Mouse (Mus musculus) stomach, embryonic 14.5 days (tissue): Measurements from ENCODE around the gene Manf. TPM values are rescaled to one million over a fixed set of nuclear protein-coding genes. Genes with fewer than 3 reads are reported as not detected.

ENCODE experiments used
- ATAC-seq: fragments of 200-750 bp; cut with Nextera tagmentation; 2 replicates; pipeline ENCODE4 v1.8.0; 2017; ENCODE audit warnings: low read depth, moderate TSS enrichment; ENCODE audit not compliant: insufficient number of reproducible peaks, insufficient read depth, low FRiP score
- H3K27ac ChIP-seq: fragments of 300-500 bp; sonication (generic); 2 replicates; pipeline ENCODE4 v1.5.1; 2014; ENCODE audit warnings: mild to moderate bottlenecking, low read length, moderate library complexity, mixed read lengths
- H3K27me3 ChIP-seq: fragments of 300-500 bp; sonication (generic); 2 replicates; pipeline ENCODE4 v1.6.1; 2014; ENCODE audit warnings: low read length, control low read depth, mixed read lengths; ENCODE audit not compliant: control insufficient read depth, insufficient read depth
- H3K36me3 ChIP-seq: fragments of 300-500 bp; sonication (generic); 2 replicates; pipeline ENCODE4 v1.6.1; 2014; ENCODE audit warnings: mild to moderate bottlenecking, control low read depth, low read length, moderate library complexity, mixed read lengths; ENCODE audit not compliant: control insufficient read depth, insufficient read depth
- H3K4me1 ChIP-seq: fragments of 300-500 bp; sonication (generic); 2 replicates; pipeline ENCODE4 v1.6.1; 2014; ENCODE audit warnings: low read length, control low read depth, mixed read lengths; ENCODE audit not compliant: control insufficient read depth, insufficient read depth
- H3K4me2 ChIP-seq: fragments of 300-500 bp; sonication (generic); replicated peaks from 2 replicates; pipeline ENCODE4 v1.6.1; 2014; ENCODE audit warnings: low read depth, low read length, control low read depth
- H3K4me3 ChIP-seq: fragments of 300-500 bp; sonication (generic); 2 replicates; pipeline ENCODE4 v1.5.1; 2014; ENCODE audit warnings: low read depth, low read length, control low read depth
- H3K9ac ChIP-seq: fragments of 300-500 bp; sonication (generic); replicated peaks from 2 replicates; pipeline ENCODE4 v1.6.1; 2014; ENCODE audit warnings: low read depth, mild to moderate bottlenecking, control low read depth, low read length, moderate library complexity, mixed read lengths
- H3K9me3 ChIP-seq: fragments of 300-500 bp; sonication (generic); 2 replicates; pipeline ENCODE4 v1.6.1; 2016; ENCODE audit warnings: low read depth, low read length, control low read depth; ENCODE audit not compliant: control insufficient read depth
- WGBS: fragments of 180-500 bp; shearing (Covaris S2); extraction: QIAGEN DNeasy Blood & Tissue Kit; methylation state at CpG from one replicate; pipeline ENCODE4 v1.1.7; 2014; 5-methylcytosine and 5-hydroxymethylcytosine counted together
- polyA plus RNA-seq: library from polyadenylated mRNA; unstranded; fragments of >200 nt; fragmentation: Nextera tagmentation; extraction: Ambion mirVana; gene quantifications from 2 replicates; pipeline ENCODE4 v1.2.1, GENCODE M21; 2014

Manf gene
- polyA plus RNA-seq, 1 experiment from 2014 or later = 185 TPM

- peaks cover 26% of the 10 kb centered on the region for H3K36me3 ChIP-seq
- 98% methylated on average over 3 of the region's 3 CpGs for WGBS
- peaks cover 35% of the 10 kb centered on the region for H3K4me1 ChIP-seq
- H3K4me3 ChIP-seq = no peak overlapping the region
- H3K4me2 ChIP-seq = no peak overlapping the region
- H3K27ac ChIP-seq = no peak overlapping the region
- H3K9ac ChIP-seq = no peak overlapping the region
- ATAC-seq = no peak
- no peaks in the 10 kb centered on the region for H3K9me3 ChIP-seq
- no peaks in the 10 kb centered on the region for H3K27me3 ChIP-seq
Measured at GRCm38 (mm10) chr9:106888346-106888745, 3.4 kb downstream of the Manf start.

DNA sequence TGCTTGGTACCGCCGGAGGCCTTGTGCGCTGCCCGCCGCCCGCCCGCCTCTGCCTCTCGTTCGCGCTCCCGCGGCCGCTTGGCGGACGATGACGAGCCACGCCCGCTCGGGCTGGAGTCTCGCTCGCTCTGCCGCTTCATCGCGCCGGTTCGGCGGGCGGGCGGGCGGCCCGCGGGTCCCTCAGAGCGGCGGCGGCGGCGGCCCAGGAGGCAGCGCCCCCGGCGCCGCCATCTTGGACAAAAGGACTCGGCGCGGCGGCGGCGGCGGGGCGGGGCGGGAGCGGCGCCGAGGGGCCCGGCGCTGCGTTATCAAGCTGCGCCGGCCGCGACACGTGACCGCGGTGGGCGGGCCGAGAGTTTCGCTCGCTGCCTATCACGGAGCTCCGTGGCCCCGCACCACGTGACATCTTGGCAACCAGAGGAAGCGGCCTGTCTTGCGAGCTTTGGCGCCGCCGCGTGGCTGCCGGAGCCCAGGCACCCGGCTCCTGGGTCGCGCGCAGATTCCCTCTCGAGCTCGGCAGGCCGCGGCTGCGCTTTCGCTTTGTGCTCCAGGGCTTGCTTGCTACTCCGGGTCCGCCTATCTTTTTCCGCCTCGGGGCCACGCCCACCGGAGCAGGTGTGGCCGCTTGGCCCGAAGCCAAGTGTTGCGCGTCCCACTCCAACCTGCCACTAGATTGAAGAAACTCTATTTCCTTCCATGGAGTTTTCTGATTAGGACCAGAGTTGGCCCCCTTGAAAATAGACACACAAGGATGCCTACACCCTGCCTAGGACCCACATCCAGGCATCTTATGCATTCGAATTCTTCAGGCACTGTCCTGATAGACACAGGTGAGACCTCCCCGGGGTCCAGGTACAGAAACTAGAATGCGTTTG, 4.7 kb downstream of the Manf start, which contains the start of gene Rbm15b:
TSS of gene Rbm15b (minus strand) at position 601 of the 875 bp plus-strand sequence.
- Histone ChIP-seq H3K27ac (peak within 1 kb of the TSS; percentile 87), H3K4me2 (peak within 1 kb of the TSS; percentile 99), H3K27me3 (no peaks in the 10 kb centered on the region), H3K36me3 (peaks cover 38% of the 10 kb centered on the region), H3K4me3 (peak within 1 kb of the TSS; percentile 87), H3K9me3 (no peaks in the 10 kb centered on the region), H3K9ac (peak within 1 kb of the TSS; percentile 95), H3K4me1 (peaks cover 38% of the 10 kb centered on the region)
- WGBS = 2% methylated on average over 88 of the region's 101 CpGs
- peak; percentile 71 for ATAC-seq

DNA sequence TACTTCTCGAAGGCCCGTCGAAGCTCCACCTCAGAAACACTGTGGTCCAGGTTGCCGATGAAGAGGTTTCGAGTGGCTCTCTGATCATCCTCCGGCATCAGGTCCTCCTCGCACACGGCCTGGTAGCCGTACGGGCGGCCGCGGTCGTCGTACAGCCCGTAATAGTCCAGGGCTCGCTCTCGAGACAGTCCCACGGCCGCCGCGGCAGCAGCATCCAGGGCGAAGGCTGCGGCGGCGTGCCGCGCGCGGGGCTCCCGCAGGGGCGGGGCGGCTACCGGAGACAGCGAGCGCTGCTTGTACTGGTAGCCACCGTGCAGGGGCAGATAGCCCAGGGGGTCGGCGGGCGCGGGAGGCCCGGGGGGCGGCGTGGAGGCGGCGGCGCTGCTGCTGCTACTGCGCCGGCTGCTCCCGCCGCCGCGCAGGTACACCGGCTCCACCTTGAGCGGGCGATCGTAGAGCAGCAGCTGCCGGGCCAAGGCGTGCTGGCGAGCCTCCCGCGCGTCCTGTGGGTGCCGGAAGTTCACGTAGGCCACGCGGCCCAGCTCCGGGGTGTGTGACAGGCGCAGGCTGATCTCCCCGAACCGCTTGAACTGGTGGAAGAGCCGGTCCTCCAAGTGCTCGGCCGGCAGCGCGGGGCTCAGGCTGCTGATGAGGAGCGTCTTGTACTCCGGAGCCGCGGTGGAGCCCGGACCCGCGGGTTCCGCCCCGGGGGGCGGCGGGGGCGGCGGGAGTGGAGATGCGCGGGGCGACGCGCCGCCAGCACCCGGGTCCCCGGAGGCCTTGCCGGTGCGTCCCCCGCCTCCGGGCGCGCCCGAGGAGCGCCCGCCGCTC, 5.7 kb downstream of the Manf start:
- H3K9ac ChIP-seq = peak overlapping the region; percentile 95
- peak overlapping the region; percentile 87 for H3K4me3 ChIP-seq
- peak overlapping the region; percentile 99 for H3K4me2 ChIP-seq
- H3K27me3 ChIP-seq = no peaks in the 10 kb centered on the region
- peaks cover 38% of the 10 kb centered on the region for H3K4me1 ChIP-seq
- WGBS = under 1% methylated on average over 85 of the region's 107 CpGs
- H3K27ac ChIP-seq = peak overlapping the region; percentile 87
- peak; percentile 15; the same call in 1 of the 2 replicates for ATAC-seq
- peaks cover 43% of the 10 kb centered on the region for H3K36me3 ChIP-seq
- H3K9me3 ChIP-seq = no peaks in the 10 kb centered on the region

- H3K27ac ChIP-seq = no peak overlapping the region
- peaks cover 43% of the 10 kb centered on the region for H3K36me3 ChIP-seq
- H3K4me3 ChIP-seq = peak overlapping the region; percentile 87
- H3K9ac ChIP-seq = peak overlapping the region; percentile 95
- peak overlapping the region; percentile 99 for H3K4me2 ChIP-seq
- peaks cover 31% of the 10 kb centered on the region for H3K4me1 ChIP-seq
- WGBS = 12% methylated on average over 44 of the region's 44 CpGs
- no peaks in the 10 kb centered on the region for H3K27me3 ChIP-seq
- no peak for ATAC-seq
- H3K9me3 ChIP-seq = no peaks in the 10 kb centered on the region
Measured at GRCm38 (mm10) chr9:106884996-106885900, 6.5 kb downstream of the Manf start.

GRCm38 (mm10) chr9:106884306-106884705, 7.5 kb downstream of the Manf start:
- peaks cover 27% of the 10 kb centered on the region for H3K4me1 ChIP-seq
- no peaks in the 10 kb centered on the region for H3K9me3 ChIP-seq
- no peaks in the 10 kb centered on the region for H3K27me3 ChIP-seq
- 21% methylated on average over 16 of the region's 16 CpGs for whole genome bisulfite sequencing
- peaks cover 40% of the 10 kb centered on the region for H3K36me3 ChIP-seq
- no peak for ATAC-seq
- no peak overlapping the region for H3K27ac ChIP-seq
- H3K4me2 ChIP-seq = peak overlapping the region; percentile 99
- peak overlapping the region; percentile 34; the same call in 1 of the 2 replicates for H3K9ac ChIP-seq
- peak overlapping the region; percentile 87 for H3K4me3 ChIP-seq

DNA sequence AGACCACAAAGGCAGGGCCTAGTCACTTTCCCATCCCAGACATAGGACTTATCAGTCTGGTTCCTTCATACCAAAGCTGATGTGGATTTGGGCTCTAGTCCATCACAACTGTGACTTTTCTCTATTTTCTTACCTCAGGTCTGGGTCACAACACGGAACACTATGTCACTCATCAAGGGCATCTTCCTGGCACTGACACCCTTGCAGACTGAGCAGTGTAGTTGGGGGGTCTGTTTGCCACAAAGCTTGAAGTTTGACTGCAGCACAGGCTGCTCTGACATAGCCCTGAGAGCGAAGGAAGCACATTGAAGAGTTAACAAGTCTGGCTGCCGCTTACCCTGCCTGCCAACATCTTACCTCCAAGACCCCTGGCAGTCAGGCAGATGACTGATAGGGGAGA, 8.7 kb downstream of the Manf start:
- peaks cover 35% of the 10 kb centered on the region for H3K36me3 ChIP-seq
- no peak overlapping the region for H3K9ac ChIP-seq
- no peaks in the 10 kb centered on the region for H3K9me3 ChIP-seq
- no peak overlapping the region for H3K27ac ChIP-seq
- no peak overlapping the region for H3K4me3 ChIP-seq
- H3K4me2 ChIP-seq = no peak overlapping the region
- no peak for ATAC-seq
- no peaks in the 10 kb centered on the region for H3K27me3 ChIP-seq
- WGBS = 64% methylated on average over 3 of the region's 3 CpGs
- H3K4me1 ChIP-seq = peaks cover 27% of the 10 kb centered on the region

DNA sequence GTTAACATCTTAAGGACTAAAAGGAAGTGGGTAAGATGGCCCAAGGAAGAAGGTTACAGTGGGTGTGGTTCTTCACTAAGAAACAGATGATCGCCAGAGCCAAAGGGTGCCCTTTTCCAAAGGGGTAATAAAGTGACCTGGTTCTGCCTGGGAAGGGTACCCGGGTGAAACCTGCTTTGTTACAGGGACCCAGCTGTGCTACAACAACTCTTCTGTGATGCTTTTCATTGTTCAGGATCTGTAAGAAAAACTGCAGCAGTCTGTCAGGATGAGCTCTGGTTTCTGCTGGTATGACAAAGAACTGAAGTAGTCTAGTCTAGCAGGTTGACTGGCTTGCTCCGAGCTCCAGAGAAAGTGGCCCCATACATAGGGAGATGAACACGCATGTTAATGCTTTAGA, 9.6 kb downstream of the Manf start:
- no peak overlapping the region for H3K9ac ChIP-seq
- H3K27me3 ChIP-seq = no peaks in the 10 kb centered on the region
- no peak overlapping the region for H3K27ac ChIP-seq
- no peak overlapping the region for H3K4me2 ChIP-seq
- H3K4me1 ChIP-seq = peaks cover 27% of the 10 kb centered on the region
- H3K4me3 ChIP-seq = no peak overlapping the region
- H3K9me3 ChIP-seq = no peaks in the 10 kb centered on the region
- peaks cover 41% of the 10 kb centered on the region for H3K36me3 ChIP-seq
- no peak for ATAC-seq
- 72% methylated on average over 4 of the region's 4 CpGs for WGBS
